Mouse (Mus musculus): ENCODE measurements at regions not wholly inside any gene's neighbourhood (a gene's known extent, or its start where the extent isn't known, plus 50 kb on each side); places are given as distances from the start of the nearest gene placed in this dataset.

DNA sequence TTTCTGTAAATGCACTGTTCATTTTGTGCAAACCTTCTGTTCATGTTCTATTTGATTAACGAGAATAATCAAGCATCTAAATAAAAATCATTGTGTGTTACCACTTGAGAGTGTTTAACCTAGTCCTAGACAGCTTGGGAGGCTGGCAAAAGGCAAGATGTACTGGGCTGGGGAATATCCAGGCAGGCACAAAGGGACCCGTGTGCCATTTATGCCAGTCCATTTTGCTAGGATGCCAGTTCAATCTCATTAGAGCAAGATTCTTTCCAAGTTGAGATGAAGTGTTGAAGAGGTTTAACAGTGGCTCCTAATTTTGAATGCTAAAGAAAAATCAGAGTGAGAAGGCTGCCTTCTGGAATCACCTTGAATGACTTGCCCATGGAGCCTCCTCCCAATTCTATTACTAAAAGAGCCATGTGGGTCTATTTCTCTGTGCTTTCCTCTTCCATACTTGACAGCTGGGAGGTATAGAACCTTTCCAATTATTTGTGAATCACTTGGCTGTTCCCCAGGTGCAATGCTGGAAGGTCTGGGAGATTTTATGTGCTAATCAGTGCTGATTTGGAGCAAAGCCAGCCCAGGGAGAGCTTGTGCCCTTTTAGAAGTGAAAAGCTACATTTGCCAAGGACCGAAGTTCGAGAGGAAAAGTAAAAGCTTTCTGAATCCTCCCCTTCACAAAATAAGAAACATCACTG is 618.9 kb upstream of the Agtr1b start:
- intact Hi-C loops (cut with DNase I) = no loop called here
- peak; percentile 42 to 43 for DNase-seq (ENCODE audit: extremely low spot score in 1 of 2, low spot score in 2 of 2)

DNA sequence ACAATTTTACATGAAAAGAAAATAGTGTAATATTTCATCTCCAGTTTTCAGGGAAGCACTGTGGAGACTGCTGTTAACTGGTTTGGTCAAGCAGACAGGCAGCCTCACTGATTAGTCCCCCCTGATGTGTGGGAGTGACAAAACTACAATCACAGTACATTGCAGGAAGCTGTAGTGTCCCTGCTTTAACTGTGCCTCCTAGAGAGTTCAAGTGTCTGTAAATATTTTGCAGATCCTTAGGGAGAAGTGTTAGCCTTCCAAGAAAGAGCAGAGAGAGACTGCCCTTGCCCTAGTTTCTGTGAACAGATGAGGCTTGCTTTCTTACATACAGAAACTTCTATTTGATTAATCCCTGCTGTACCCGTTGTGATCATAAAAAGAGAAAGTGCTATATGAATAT is 617.2 kb upstream of the Agtr1b start:
- intact Hi-C loops (cut with DNase I) = no loop called here
- DNase-seq (ENCODE audit: extremely low spot score in 1 of 2, low spot score in 2 of 2) = no peak

DNA sequence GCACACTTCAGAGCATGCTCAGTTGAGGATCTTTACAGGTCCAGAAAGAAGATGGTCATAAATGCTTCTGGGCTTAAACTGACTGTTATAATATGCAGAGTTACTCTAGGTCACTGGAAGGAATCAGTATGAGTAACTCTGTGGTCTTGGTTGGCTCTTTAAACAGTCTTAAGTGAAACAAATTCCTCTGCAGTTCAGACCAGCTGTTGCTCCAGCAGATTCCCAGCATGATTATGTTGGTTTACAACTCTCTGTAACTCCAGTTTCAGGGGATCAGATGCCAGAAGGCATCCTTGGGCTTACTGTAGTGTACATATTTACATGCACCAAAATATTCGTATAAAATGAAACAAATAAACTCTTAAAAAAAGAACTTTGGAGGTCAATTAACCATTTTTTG is 606.1 kb upstream of the Agtr1b start:
- DNase-seq (ENCODE audit: extremely low spot score in 1 of 2, low spot score in 2 of 2) = no peak
- intact Hi-C loops (cut with DNase I) = no loop called here

All from left cerebral cortex, postnatal 10 days (tissue).